Mouse (Mus musculus): Measurements from ENCODE around the gene Slc16a6.

- TF ChIP-seq EP300 (IDR thresholded peaks at IDR 0.05; ENCODE audit: low read length) (no peak), ZNF384 (IDR thresholded peaks at IDR 0.05; ENCODE audit: low read depth, low read length) (no peak), POLR2A (IDR thresholded peaks at IDR 0.05; ENCODE audit: low read depth, low read length) (no peak), POLR2AphosphoS2 (IDR thresholded peaks at IDR 0.05; ENCODE audit: low read depth, low read length) (no peak), SMC3 (IDR thresholded peaks at IDR 0.05; ENCODE audit: low read depth, low read length) (peak; percentile 98), CTCF (conservative IDR thresholded peaks at IDR 0.05 in 1 of 2, IDR thresholded peaks at IDR 0.05 in 1 of 2; ENCODE audit: low read depth in 2 of 2, low read length in 2 of 2) (peak; percentile 79 to 97), TCF12 (IDR thresholded peaks at IDR 0.05; ENCODE audit: low read depth, low read length) (0 out of 2 replicates have a peak, but pooled peaks have one; percentile 24), KAT2A (IDR thresholded peaks at IDR 0.05; ENCODE audit: insufficient replicate concordance, low read length) (no peak), CHD1 (IDR thresholded peaks at IDR 0.05; ENCODE audit: low read depth, low read length) (no peak), PAX5 (IDR thresholded peaks at IDR 0.05; ENCODE audit: low read length) (no peak), ZC3H11A (IDR thresholded peaks at IDR 0.05; ENCODE audit: low read depth, low read length) (peak; percentile 97), UBTF (IDR thresholded peaks at IDR 0.05; ENCODE audit: low read depth, low read length) (no peak), MAZ (IDR thresholded peaks at IDR 0.05; ENCODE audit: low read depth, low read length) (no peak), HCFC1 (IDR thresholded peaks at IDR 0.05; ENCODE audit: low read depth, low read length) (no peak)
Observed at GRCm38 (mm10) chr11:109441119-109441518, 32.3 kb downstream of the Slc16a6 start.
